Mouse (Mus musculus): ENCODE data around the gene Nkapl.

GRCm38 (mm10) chr13:21453449-21453848 is 14.9 kb downstream of the Nkapl start, which contains the start of gene Zscan26:
- no peak for TF ChIP-seq CTCF (IDR thresholded peaks at IDR 0.05; ENCODE audit: extremely low read depth, insufficient read depth, insufficient read length, insufficient replicate concordance)
- peak; percentile 27; the same call in 1 of the 2 replicates for TF ChIP-seq POLR2A (IDR thresholded peaks at IDR 0.05; ENCODE audit: low read depth, low read length)

Data from spleen, adult 2 months (tissue).